Mouse (Mus musculus) limb, embryonic 15.5 days (tissue): ENCODE data around the gene Dpep1. TPM values are rescaled to one million over a fixed set of nuclear protein-coding genes. Genes with fewer than 3 reads are reported as not detected.

Experiments
- ATAC-seq: fragments of 200-750 bp; cut with Nextera tagmentation; 2 replicates; pipeline ENCODE4 v1.8.0; 2017; ENCODE audit warnings: low read depth, moderate TSS enrichment; ENCODE audit not compliant: insufficient number of reproducible peaks, low FRiP score, low TSS enrichment
- H3K27ac ChIP-seq: fragments of 300-500 bp; sonication (generic); 2 replicates; pipeline ENCODE4 v1.5.1; 2015; ENCODE audit warnings: moderate library complexity, mild to moderate bottlenecking, inconsistent platforms
- H3K27me3 ChIP-seq: fragments of 300-500 bp; sonication (generic); 2 replicates; pipeline ENCODE4 v1.6.1; 2015; ENCODE audit warnings: inconsistent platforms
- H3K36me3 ChIP-seq: fragments of 300-500 bp; sonication (generic); 2 replicates; pipeline ENCODE4 v1.6.1; 2015; ENCODE audit warnings: inconsistent platforms
- H3K4me1 ChIP-seq: fragments of 300-500 bp; sonication (generic); 2 replicates; pipeline ENCODE4 v1.6.1; 2015; ENCODE audit warnings: inconsistent platforms
- H3K4me2 ChIP-seq: fragments of 300-500 bp; sonication (generic); 2 replicates; pipeline ENCODE4 v1.6.1; 2015; ENCODE audit warnings: mild to moderate bottlenecking, inconsistent platforms
- H3K4me3 ChIP-seq: fragments of 300-500 bp; sonication (generic); 2 replicates; pipeline ENCODE4 v1.5.1; 2015; ENCODE audit warnings: mild to moderate bottlenecking, inconsistent platforms
- H3K9ac ChIP-seq: fragments of 300-500 bp; sonication (generic); 2 replicates; pipeline ENCODE4 v1.6.1; 2015; ENCODE audit warnings: inconsistent platforms
- H3K9me3 ChIP-seq: fragments of 300-500 bp; sonication (generic); 2 replicates; pipeline ENCODE4 v1.6.1; 2016; ENCODE audit warnings: inconsistent platforms
- WGBS: fragments of 180-500 bp; shearing (Covaris S2); methylation state at CpG from one replicate; pipeline ENCODE4 v1.1.7; 2015; 5-methylcytosine and 5-hydroxymethylcytosine counted together
- polyA plus RNA-seq: library from polyadenylated mRNA; unstranded; fragments of >200 nt; fragmentation: Nextera tagmentation; extraction: Ambion mirVana; gene quantifications from 2 replicates; pipeline ENCODE4 v1.2.1, GENCODE M21; 2015

Dpep1 gene
- polyA plus RNA-seq, 1 experiment from 2014 or later, result 6.9 TPM

DNA sequence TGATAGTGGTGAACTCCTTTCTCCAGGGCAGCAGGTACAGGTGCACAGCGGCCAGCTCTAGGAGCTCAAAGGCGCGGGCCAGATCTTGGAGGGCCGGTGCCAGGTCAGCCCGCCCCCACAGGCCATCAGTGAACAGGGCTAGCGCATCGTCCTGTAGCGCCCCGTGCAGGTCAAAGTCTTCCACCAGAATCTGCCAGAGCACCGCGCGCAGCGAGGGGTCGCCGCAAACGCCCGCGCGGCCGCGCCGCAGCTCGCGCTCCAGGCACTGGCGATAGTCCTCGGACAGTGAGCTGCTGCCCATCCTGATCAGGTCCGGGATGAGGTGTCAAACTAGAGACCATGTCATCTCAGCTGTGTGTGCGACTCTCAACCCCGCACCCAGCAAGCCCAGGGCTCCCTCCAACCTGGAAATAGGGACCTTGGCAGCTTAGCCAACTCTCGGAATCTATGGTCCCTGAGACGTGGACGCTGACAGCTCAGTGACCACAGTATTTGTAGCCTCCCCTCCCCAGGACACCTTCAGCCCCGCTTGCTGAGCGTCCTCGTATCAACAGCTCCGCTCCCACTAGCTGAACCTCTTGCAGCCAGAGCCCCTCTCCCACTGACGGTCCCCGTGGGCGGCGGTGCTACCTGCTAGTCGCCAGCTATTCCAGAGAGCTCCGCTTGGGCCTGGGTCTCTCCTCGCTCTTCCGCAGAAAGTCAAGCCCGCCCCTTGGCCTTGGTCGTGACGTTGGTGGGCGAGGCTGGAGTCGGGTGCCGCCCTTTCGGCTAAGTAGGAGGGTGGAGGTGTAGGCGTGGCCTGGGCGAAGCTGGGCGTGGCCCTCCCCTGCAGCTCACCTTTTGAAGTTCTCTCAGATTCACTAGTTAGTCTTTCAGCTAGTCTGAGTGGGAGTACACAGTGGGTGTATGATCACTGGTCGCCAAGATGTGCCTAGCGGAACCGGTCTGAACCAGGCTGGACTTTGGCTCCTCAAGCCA lies 49.8 kb downstream of the Dpep1 start, which contains the start of gene Spata2l:
Spata2l (minus strand) TSS at position 714 of the 978 bp plus-strand sequence.
- ATAC-seq, result peak; percentile 70
- Histone ChIP-seq H3K4me1 (peaks cover 29% of the 10 kb centered on the region), H3K4me2 (peak within 1 kb of the TSS; percentile 94), H3K9me3 (no peaks in the 10 kb centered on the region), H3K4me3 (peak within 1 kb of the TSS; percentile 54), H3K27ac (no peak within 1 kb of the TSS), H3K9ac (peak within 1 kb of the TSS; percentile 51), H3K27me3 (peaks cover 32% of the 10 kb centered on the region), H3K36me3 (no peaks in the 10 kb centered on the region)
- 2% methylated on average over 57 of the region's 57 CpGs for WGBS

DNA sequence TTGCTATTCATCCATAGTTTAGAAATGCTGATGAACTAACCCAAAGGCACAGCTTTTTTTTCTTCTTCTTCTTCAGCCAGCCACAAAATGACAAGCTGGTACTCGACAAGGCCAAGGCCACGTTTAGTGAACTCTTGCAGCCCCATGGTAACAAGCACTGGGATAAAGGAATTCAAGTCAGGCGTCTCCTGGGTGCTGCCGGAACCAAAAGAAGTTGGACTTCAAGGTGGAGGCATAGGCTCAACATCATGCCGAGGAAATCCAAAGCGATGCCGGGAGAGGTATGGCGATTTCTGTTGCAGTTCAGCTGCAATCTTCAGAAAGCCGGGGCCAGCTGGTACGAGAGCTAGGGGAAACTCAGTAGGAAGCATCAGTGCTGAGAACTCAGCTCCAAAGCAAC lies 53.4 kb downstream of the Dpep1 start:
- H3K4me2 ChIP-seq, result no peak overlapping the region
- ATAC-seq, result no peak
- WGBS, result 89% methylated on average over 10 of the region's 10 CpGs

DNA sequence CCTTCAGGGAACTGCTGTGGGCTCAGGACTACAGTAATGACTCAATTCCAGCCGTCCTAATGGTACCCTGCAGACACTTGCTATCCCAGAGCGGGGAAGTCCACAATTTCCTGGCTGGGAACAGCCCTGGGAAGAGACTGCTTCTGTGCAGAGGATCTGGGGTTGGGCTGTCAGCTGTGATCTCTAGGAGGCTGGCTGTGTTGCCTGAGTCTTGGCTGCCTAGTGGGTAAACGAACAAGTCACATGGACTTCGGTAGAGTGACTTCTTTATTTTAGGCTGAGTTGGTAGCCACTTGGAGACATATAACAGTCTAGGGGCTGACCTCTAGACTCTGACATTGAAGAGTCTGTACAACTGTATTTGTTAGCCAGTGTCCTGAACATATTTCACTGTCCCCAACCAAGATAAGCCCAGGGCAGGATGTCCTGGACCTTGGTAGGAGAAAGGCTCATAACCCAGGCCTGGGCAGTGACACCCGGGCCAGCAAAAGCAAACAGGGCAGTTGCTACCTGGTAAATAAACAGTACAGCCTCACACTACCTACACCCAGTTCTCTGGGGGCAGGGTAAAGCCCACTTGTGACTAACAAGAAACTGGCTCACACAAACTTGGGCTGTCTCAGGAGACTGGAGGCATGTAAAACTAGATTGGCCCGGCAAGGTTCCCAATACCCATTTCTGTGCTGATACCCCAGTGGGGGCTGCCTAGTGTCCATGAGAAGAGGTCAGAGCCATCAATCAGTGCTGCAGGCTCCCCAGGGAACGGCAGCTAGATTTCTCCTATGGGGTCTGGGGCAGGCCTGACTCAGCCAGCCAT lies 56.3 kb downstream of the Dpep1 start:
- WGBS, result 80% methylated on average over 7 of the region's 7 CpGs
- no peak overlapping the region for H3K9ac ChIP-seq

More for the DNA sequence above, 53.4 kb downstream of the Dpep1 start:
- Histone ChIP-seq H3K27ac (no peak overlapping the region), H3K4me3 (no peak overlapping the region), H3K36me3 (peaks cover 30% of the 10 kb centered on the region), H3K9me3 (no peaks in the 10 kb centered on the region), H3K4me1 (peaks cover 18% of the 10 kb centered on the region), H3K9ac (no peak overlapping the region), H3K27me3 (peaks cover 13% of the 10 kb centered on the region)

DNA sequence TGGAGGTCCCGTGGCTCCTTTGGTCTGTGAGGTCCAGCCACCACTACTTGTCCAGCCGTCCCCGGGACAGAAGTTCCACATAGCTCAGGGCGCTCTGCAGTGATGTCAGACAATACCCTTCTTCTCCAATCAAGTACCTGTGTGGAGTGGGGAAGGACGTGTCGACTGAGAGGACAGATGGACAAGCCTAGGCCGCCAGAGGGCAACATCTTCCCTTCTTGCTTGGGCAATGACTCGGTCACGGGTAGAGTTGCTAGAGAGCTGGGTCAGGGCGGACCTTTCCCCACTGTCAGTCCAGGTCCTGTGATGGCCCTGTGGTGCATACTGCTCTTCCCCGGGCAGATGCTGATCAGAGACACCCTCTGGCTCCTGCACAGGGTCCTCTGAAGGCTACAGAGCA lies 57.0 kb downstream of the Dpep1 start:
- Histone ChIP-seq H3K9me3 (no peaks in the 10 kb centered on the region), H3K27ac (no peak overlapping the region), H3K9ac (no peak overlapping the region), H3K4me2 (no peak overlapping the region), H3K4me1 (no peaks in the 10 kb centered on the region), H3K4me3 (no peak overlapping the region), H3K27me3 (no peaks in the 10 kb centered on the region), H3K36me3 (peaks cover 66% of the 10 kb centered on the region)
- WGBS, result 65% methylated on average over 11 of the region's 11 CpGs
- ATAC-seq, result 0 out of 2 replicates have a peak, but pooled peaks have one; percentile 42

More for the DNA sequence above, 56.3 kb downstream of the Dpep1 start:
- Histone ChIP-seq H3K4me1 (no peaks in the 10 kb centered on the region), H3K4me2 (no peak overlapping the region), H3K27ac (no peak overlapping the region), H3K27me3 (no peaks in the 10 kb centered on the region), H3K36me3 (peaks cover 59% of the 10 kb centered on the region), H3K4me3 (no peak overlapping the region), H3K9me3 (no peaks in the 10 kb centered on the region)
- no peak for ATAC-seq

DNA sequence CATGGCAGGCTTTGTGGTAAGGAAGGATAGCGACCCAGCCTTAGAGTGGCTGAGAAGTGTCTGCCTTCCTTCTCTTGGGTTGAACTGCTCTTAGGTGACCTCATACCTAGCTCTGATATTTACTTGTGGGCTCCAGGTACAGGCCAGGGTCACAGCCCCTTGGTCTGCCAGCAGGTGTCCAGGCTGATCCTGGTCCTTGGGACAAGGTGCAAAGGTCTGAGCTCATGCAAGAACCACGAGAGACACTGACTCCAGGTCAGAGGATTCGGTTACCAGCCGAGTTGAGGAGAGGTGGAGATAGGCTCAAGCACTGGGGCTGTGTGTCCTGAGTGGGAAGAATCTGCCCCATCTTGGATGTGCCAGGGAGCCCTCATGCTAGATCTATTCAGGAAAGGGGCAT lies 58.3 kb downstream of the Dpep1 start:
- Histone ChIP-seq H3K9ac (no peak overlapping the region), H3K9me3 (no peaks in the 10 kb centered on the region), H3K27me3 (no peaks in the 10 kb centered on the region), H3K27ac (no peak overlapping the region), H3K4me3 (no peak overlapping the region), H3K4me2 (no peak overlapping the region), H3K36me3 (peaks cover 79% of the 10 kb centered on the region), H3K4me1 (no peaks in the 10 kb centered on the region)
- 90% methylated on average over 4 of the region's 4 CpGs for WGBS
- no peak for ATAC-seq

DNA sequence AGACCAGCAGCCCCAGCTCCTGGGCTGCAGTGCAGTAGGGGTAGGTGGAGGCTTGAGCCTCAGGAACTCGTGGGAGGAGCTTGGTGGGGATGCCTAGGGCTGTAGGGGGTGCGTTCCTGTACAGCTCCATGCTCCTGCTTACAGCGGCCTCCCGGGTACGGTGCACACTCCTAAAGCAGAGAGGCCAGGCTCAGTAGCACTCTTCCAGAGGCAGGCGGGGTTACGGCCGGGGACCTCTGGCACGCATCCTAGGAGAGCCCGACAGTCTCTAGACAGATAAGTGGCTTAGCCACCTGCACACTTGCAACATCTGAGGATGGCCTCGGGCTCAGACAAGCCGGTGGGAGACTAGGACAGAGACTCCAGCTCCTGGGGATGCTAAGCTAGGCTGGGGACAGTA lies 59.5 kb downstream of the Dpep1 start:
- Histone ChIP-seq H3K27ac (no peak overlapping the region), H3K9ac (no peak overlapping the region), H3K9me3 (no peaks in the 10 kb centered on the region), H3K27me3 (no peaks in the 10 kb centered on the region), H3K4me2 (no peak overlapping the region), H3K4me1 (no peaks in the 10 kb centered on the region), H3K36me3 (peaks cover 89% of the 10 kb centered on the region), H3K4me3 (no peak overlapping the region)
- ATAC-seq, result no peak
- WGBS, result 89% methylated on average over 12 of the region's 12 CpGs

DNA sequence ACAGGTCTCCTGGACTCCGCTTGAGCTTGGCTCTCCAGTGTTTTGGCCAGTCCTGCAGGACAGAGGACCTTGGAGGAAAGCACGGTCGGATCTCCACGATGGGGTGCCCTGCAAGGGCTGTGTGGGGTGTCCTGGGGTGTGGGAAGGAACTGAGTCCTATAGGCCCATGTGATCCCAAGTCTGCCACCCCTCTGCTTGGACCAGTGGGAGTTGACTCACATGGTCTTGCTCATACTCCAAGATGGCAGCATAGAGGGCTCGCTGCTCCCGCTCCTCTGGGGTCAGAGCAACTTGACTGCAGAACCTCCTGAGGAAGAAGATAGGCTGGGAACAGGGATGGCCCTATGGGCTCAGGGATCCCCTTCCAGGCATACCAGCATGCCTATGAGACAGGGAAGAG lies 61.7 kb downstream of the Dpep1 start:
- Histone ChIP-seq H3K4me3 (no peak overlapping the region), H3K4me1 (peaks cover 8% of the 10 kb centered on the region), H3K36me3 (peaks cover 93% of the 10 kb centered on the region), H3K4me2 (no peak overlapping the region), H3K9me3 (no peaks in the 10 kb centered on the region), H3K27me3 (no peaks in the 10 kb centered on the region), H3K9ac (no peak overlapping the region), H3K27ac (no peak overlapping the region)
- ATAC-seq, result no peak
- WGBS, result 98% methylated on average over 6 of the region's 6 CpGs

DNA sequence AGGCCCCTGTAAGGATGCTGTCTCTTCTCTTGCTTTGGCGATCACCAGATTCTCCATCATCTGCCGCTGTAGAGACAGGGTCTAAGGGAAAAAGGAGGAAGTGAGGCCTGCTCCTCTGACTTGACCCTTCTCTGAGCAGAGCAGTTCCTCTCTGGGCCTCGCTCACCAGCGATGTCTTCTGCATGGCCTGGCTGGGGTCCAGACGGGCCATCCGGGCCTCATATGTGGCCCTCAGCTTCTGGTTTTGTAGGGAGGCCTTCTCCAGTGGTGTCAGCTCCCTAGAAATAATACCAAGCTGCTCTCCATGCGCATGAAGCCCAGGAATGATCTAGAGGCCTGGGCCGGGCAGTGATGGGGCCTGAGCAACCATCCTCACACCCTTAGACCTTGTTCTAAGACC lies 62.6 kb downstream of the Dpep1 start:
- H3K4me3 ChIP-seq, result no peak overlapping the region
- no peaks in the 10 kb centered on the region for H3K9me3 ChIP-seq
- WGBS, result 88% methylated on average over 8 of the region's 8 CpGs
- H3K4me2 ChIP-seq, result no peak overlapping the region
- no peak overlapping the region for H3K27ac ChIP-seq
- H3K9ac ChIP-seq, result no peak overlapping the region
- peaks cover 85% of the 10 kb centered on the region for H3K36me3 ChIP-seq
- H3K4me1 ChIP-seq, result peaks cover 15% of the 10 kb centered on the region
- no peaks in the 10 kb centered on the region for H3K27me3 ChIP-seq
- no peak for ATAC-seq

DNA sequence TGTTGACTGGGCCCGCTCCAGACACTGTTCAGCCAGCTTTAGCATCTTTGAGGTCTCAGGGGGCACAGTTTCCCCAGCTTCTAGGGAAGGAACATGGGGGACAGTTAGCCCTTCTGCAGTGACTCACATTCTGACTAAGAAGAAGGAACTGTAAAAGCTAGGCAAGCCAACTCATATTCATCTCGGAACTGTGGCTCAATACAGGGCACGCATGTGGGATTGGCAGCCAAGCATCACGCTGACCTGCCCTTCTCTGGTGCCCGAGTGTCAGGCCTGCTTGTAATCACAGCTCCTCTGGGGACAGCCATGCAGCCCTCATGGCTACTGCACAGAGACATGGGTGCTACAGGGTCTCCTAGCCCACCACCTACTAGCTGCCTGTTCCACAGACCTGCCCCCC lies 64.9 kb downstream of the Dpep1 start:
- H3K4me3 ChIP-seq, result no peak overlapping the region
- H3K4me2 ChIP-seq, result no peak overlapping the region
- ATAC-seq, result no peak
- H3K36me3 ChIP-seq, result peaks cover 64% of the 10 kb centered on the region
- WGBS, result 96% methylated on average over 5 of the region's 5 CpGs
- H3K9me3 ChIP-seq, result no peaks in the 10 kb centered on the region
- no peaks in the 10 kb centered on the region for H3K27me3 ChIP-seq
- H3K27ac ChIP-seq, result no peak overlapping the region
- H3K9ac ChIP-seq, result no peak overlapping the region
- H3K4me1 ChIP-seq, result peaks cover 29% of the 10 kb centered on the region

Other genes starting within 250 kb of the Dpep1 start
- gene Ankrd11, start 144.0 kb upstream of the Dpep1 start, polyA plus RNA-seq, result 44.8 and 45.3 TPM in 2 replicates
- 33.4 and 38.5 TPM in 2 replicates for gene Spg7, start 123.3 kb upstream of the Dpep1 start, polyA plus RNA-seq
- 1,386 and 1,581 TPM in 2 replicates for gene Rpl13, start 83.9 kb upstream of the Dpep1 start, polyA plus RNA-seq
- 0.84 and 1.2 TPM in 2 replicates for gene Cpne7, start 68.9 kb upstream of the Dpep1 start, polyA plus RNA-seq
- 41.0 and 41.7 TPM in 2 replicates for gene Sult5a1, start 27.9 kb upstream of the Dpep1 start, polyA plus RNA-seq
- gene Chmp1a, start 26.5 kb downstream of the Dpep1 start, polyA plus RNA-seq, result 166 and 176 TPM in 2 replicates
- 3.5 and 3.9 TPM in 2 replicates for gene Spata33, start 26.6 kb downstream of the Dpep1 start, polyA plus RNA-seq
- 30.0 and 33.4 TPM in 2 replicates for gene Cdk10, start 38.6 kb downstream of the Dpep1 start, polyA plus RNA-seq
- 5.6 and 5.9 TPM in 2 replicates for gene Spata2l, start 50.0 kb downstream of the Dpep1 start, polyA plus RNA-seq
- gene Zfp276, start 68.0 kb downstream of the Dpep1 start, polyA plus RNA-seq, result 25.4 and 28.4 TPM in 2 replicates
- 27.2 and 29.4 TPM in 2 replicates for gene Vps9d1, start 68.1 kb downstream of the Dpep1 start, polyA plus RNA-seq
- 14.8 and 18.6 TPM in 2 replicates for gene Fanca, start 132.3 kb downstream of the Dpep1 start, polyA plus RNA-seq
- 0.93 and 1.2 TPM in 2 replicates for gene Spire2, start 146.5 kb downstream of the Dpep1 start, polyA plus RNA-seq
- 187 and 191 TPM in 2 replicates for gene Tcf25, start 187.5 kb downstream of the Dpep1 start, polyA plus RNA-seq
- gene Mc1r, start 220.9 kb downstream of the Dpep1 start, polyA plus RNA-seq, result 0.08 and 0.15 TPM in 2 replicates
- gene Tubb3, start 225.2 kb downstream of the Dpep1 start, polyA plus RNA-seq, result 4.0 and 5.0 TPM in 2 replicates
- 42.4 and 43.5 TPM in 2 replicates for gene Def8, start 237.3 kb downstream of the Dpep1 start, polyA plus RNA-seq